Mouse (Mus musculus) lung, adult 2 months (tissue): Measurements from ENCODE around the gene Ipcef1.

Source experiments
- CTCF ChIP-seq: fragments of 200-500 bp; IDR thresholded peaks from 2 replicates; pipeline ENCODE4 v1.5.1; 2011; ENCODE audit warnings: mild to moderate bottlenecking, low read length, control low read depth; ENCODE audit not compliant: insufficient read depth
- POLR2A ChIP-seq: fragments of 200-500 bp; IDR thresholded peaks from 2 replicates; pipeline ENCODE4 v1.6.1; 2011; ENCODE audit warnings: low read depth, mild to moderate bottlenecking, control low read depth, low read length, borderline replicate concordance; ENCODE audit errors: extremely low read depth

GRCm38 (mm10) chr10:6934776-6935175 lies 117.5 kb downstream of the Ipcef1 start:
- TF ChIP-seq POLR2A (no peak), CTCF (no peak)
